Mouse (Mus musculus) forelimb bud, embryonic 11.5 days (tissue): ENCODE data around the gene Hddc3.

Experiments used
- DNase-seq: peaks from one replicate; pipeline ENCODE4 v3.0.0-alpha.2; 2012; ENCODE audit warnings: low read depth, low spot score

The Hddc3 gene

DNA sequence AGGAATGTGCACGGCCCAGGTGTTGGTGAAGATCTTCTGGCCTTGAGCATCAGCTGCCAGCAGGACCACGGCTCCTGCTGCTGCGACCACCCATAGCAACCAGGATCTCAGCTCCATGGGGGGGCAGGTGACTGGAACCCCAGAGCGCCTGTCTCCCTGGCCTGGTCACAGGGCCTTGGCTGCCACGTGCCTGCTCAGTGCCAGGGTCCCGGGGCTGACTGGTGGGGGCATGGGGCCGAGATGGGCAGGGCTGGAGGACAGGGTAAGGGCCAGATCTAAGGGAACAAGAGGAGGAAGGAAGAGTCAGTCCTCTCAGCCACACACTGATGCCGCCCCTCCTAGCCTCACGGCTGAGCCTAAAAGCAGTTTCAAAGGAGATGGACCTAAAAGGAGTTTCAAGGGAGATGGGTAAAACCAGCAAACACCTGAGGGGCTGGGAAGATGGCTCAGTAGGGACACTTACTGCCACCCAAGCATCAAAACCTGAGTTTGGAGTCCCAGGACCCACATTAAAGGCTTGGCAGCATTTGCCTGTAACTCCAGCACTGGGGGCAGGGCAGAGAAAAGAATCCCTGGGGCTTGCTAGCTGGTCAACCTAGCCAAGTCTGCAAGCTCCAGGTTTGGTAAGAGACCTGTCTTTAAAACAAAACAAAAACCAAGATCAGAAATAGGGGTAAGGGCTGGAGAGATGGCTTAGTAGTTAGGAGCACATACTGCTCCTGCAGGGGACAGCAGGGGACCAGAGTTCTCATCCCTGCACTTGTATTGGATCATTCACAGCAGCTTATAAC lies 55.9 kb downstream of the Hddc3 start:
- DNase-seq: no peak

GRCm38 (mm10) chr7:80400099-80400498 lies 57.2 kb downstream of the Hddc3 start:
- no peak for DNase-seq
